Mouse (Mus musculus) retina, embryonic 14.5 days (tissue): ENCODE results near the gene Zfp687.

Experiments
- DNase-seq: peaks from one replicate; pipeline ENCODE4 v3.0.0-alpha.2; 2015; ENCODE audit warnings: low spot score

Zfp687 gene

GRCm38 (mm10) chr3:95016532-95017056 is 1.3 kb upstream of the Zfp687 start:
- DNase-seq: no peak

GRCm38 (mm10) chr3:95015891-95016531 is 763 bp upstream of the Zfp687 start:
- DNase-seq: peak; percentile 84

DNA sequence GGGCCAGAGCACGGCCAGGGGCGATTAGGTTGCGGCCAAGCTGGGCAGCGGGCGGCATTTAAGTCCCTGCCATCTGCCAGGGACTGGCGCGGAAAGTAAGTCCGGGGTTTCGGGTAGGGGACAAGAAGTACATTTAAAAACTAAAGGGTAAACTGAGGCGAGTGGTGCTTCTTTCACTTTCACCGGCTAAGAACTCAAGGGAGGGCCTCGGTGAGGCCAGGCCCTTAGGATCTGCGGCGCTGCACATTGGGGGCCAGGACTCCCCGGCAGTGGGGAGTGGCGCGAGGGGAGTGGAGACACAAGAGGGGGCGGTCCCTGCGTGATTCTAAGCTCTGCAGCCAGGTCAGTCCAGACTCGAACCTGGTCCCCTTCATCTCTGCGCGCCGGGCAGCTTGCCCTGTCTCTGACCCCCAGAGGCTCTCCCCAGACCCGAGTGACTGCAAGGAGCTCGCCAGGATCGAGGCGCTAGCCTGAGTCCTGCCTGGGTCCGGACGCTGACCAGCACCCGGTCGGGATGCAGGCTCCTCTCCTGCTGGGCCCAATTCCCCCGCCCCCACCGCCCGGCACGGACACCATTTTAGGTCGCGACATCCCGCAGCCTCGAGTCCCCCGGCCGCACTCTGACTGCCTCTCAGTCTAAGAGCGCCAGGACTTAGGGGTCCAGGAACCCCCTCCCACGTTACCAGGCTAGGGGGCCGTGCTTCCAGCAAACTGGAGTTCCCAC is 658 bp downstream of the Zfp687 start:
- no peak for DNase-seq

DNA sequence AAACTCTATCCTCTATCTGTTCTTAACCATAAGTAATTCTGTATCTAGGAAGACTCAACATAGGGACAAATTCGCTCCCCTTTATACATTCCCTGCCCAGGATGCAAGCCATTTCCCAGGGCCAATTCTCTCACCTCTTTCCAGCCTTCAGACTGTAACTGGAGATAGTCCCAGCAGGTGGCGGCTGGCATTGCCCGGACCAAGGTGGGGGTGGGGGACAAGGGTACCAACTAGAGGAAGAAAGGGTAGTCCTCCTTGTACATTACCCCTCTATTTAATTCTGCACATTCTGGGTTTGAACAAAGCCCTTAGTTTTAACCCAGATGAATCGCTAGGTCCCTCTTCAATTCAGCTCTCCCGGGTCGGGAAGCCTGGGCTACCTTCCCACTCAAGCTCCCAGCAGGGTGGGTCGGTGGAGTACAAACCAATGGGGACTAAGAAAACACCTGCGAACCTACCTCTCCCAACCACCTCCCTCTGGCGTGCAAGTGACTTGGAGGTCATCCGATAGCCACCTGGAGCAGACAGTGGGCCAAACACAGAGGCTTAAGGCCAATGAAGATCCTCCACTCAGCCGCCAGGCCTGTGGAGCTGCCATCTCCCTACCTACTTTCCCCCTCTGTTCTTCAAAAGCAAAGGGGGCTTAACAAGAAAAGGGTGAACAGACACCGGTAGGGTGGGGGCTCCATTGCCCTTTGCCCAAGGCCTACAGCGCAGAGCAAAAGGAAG is 1.4 kb downstream of the Zfp687 start:
- peak; percentile 35 for DNase-seq

DNA sequence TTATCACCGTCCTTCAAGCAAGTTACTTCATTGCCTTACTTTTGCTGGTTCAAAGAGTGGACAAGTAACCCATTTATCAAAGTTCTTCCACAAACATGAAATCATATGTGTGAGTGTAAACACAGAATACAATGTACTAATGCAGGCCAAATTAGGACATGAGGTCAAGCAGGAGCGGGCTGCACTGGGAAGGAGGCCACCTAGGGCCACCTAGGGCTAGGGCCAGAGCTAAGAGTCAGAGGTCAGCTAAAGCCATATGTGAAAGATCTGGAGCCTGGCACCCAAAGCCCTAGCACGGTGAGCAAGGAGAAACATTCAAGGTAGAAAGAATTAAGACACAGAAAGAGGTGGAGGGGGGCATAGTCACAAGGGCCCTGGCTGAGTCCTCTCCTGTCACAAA is 2.3 kb downstream of the Zfp687 start:
- DNase-seq: no peak

GRCm38 (mm10) chr3:95010396-95010795 is 4.9 kb downstream of the Zfp687 start:
- DNase-seq: no peak

- no peak for DNase-seq
These were observed 7.5 kb downstream of the Zfp687 start for GRCm38 (mm10) chr3:95007706-95008105.

DNA sequence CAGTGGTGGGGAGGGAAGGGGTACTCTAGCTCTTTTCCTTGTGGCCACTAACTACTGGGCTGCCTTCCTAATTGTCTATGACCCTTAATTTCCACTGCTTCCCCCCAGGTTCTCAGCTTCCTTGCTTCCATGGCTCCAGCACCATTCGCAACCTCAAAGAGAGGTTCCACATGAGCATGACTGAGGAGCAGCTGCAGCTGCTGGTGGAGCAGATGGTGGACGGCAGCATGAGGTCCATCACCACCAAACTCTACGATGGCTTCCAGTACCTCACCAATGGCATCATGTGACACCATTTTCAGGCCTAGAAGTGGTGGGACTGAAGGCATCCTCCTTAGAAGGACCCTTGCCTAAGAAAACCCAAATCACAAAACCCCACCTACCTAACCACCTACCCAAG is 9.6 kb downstream of the Zfp687 start:
- no peak for DNase-seq

DNA sequence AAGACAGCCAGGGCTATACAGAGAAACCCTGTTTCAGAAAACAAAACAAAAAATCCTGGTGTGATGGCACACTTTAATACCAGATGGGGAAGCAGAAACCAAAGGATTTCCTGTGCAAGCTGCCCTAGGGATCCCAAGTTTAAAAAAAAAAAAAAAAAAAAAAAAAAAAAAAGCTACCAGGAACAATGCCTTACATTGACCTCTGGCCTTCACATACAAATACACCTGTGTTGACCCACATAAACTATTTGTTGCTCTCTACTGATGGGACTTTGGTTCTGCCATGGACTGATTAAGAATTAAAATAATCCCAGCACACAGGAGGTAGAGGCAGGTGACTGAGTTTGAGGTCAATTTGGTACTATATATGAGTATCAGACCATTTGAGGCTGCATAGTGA is 12.0 kb downstream of the Zfp687 start:
- no peak for DNase-seq

DNA sequence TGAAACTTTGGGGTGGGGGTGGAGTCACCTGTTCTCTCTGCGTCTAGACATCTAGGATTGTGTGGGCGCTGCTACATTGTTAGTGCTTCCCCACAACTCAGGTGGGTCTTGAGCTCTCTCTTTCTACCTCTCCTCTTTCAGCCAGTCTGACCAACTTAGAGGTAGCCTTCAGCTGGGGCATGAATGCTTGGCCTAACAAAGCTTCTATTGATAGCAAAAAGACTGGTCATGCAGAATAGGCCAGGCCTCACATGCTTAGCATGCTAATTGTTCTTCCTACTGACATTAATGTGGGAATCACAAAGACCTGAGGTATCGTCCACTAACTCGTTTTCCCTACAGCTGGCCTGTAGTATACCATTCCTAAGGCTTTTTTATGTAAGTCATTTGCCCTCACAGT is 12.7 kb downstream of the Zfp687 start:
- DNase-seq: no peak

DNA sequence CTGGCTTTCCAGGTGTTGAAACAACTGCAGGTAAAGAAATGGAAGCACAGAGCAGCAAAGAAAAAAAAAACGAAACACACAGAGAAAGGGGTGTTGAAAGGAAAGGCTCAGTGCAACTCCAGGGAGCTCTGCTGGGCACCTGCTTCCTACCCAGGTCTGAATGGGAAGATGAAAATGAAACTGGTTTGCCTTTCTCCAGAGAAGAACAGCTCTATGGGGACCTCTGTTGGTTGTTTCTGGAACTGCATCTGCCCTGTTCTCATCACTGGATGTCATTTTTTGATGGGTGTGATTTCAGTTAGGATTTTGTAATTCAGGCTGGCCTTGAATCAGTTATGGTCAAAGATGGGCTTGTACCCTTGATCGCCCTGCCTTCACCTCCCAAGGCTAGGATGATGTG is 18.3 kb downstream of the Zfp687 start:
- peak; percentile 95 for DNase-seq

DNA sequence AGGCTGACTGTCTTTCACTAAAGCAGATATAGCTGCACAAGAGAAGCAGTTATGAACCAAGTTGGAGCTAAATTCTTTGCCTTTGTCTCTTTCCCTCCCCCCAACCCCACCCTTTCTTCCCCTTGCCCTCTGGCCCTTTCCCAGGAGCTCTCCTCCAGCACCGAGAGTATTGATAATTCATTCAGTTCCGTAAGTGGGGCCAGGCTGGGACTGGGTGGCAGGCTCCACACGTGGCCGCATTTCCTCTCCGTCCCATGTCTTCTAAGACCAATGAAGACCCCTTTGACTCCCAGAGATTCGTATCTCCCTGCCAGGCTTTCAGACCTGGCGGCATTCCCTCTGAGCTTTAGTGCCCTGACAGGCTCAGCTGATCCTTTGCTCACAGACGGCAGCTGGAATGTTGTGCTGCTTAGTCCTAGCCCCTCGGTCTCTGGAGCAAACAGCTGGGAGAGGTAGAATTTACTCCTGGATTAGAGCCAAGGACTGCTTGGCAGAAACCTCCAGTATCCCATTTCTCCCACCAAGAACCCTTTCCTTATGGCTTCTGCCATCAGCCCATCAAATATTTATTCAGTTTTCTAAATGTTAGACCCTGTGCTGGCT is 26.0 kb downstream of the Zfp687 start:
- no peak for DNase-seq

DNA sequence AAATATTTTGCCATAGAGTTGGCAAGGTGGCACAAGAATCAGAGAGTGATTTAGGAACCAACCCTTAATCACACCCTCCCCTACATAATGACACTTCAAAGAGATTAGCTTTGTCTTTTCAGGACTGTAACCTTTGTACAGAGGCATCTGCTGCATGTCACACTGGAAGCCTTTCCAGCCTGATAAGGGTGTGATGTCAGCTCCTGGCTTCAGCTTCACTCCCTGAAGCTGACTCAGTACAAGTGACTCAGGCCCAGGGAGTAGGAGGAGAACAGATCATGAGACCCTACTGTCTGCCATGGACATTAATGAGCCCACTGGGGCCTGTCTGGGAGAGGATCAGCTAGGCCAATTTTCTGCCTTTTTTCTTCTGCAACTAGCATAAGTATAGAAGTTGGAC is 27.7 kb downstream of the Zfp687 start:
- DNase-seq: no peak

- DNase-seq: no peak
These were observed 29.7 kb downstream of the Zfp687 start for GRCm38 (mm10) chr3:94985513-94985912.

GRCm38 (mm10) chr3:94984312-94984711 is 30.9 kb downstream of the Zfp687 start:
- no peak for DNase-seq

- DNase-seq: peak; percentile 95
These were observed 40.5 kb downstream of the Zfp687 start, which contains the start of gene Pi4kb for GRCm38 (mm10) chr3:94974528-94975422. Gene Pi4kb (plus strand): TSS chr3:94974731.

- no peak for DNase-seq
These were observed 41.2 kb downstream of the Zfp687 start for GRCm38 (mm10) chr3:94974026-94974527.

DNA sequence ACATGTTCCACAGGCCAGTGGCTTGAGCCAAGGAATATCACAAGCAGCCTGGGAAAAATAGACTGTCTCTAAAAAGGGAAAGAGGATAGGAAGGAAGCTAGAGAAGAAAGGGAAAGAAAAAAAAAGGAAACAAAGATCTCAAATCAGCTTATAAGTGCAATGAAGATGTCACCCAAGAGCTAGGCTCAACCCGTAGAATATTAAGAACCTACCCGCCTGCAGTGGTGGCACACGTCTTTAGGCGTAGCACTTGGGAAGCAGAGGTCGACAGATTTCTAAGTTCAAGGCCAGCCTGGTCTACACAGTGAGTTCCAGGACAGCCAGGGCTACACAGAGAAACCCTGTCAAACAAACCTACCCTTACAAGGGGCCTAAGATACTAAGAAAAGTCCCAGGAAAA is 41.6 kb downstream of the Zfp687 start:
- DNase-seq: no peak

DNA sequence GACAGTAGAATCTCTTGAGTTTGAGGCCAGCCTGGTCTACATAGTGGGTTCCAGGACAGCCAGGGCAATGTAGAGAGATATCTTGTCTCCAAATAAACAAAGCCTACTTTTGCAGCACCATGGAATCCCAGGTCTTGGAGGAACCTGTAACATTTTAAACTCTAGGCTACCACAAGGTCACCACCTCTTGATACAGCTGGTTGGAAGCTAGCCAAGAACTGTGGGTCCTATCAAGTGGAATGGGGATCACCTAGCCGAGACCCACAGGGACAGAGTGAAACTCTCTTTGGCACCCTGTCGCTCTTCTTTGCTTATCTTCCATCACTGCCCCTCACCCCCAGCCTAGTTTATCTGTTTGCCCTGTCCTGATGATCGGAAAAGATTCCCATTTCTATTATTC is 42.7 kb downstream of the Zfp687 start:
- DNase-seq: no peak

GRCm38 (mm10) chr3:94965878-94966277 is 49.4 kb downstream of the Zfp687 start:
- DNase-seq: no peak

- no peak for DNase-seq
These were observed 50.3 kb downstream of the Zfp687 start for GRCm38 (mm10) chr3:94964989-94965388.
